Mouse (Mus musculus) heart, postnatal 10 days (tissue): ENCODE data around the gene Ntrk3. TPM values are rescaled to one million over a fixed set of nuclear protein-coding genes. Genes with fewer than 3 reads are reported as not detected.

Experiments used
- DNase-seq, 2 experiments: peaks; one replicate each; pipeline ENCODE4 v3.0.0; 2021
- intact Hi-C: fragments of 180-260 bp; cut with DNase I; formaldehyde crosslinking; loops from one replicate; pipeline ENCODE4 v1.15.1; 2025
- total RNA-seq, 2 experiments: library from RNA; stranded (reverse); gene quantifications; 2 replicates each; pipeline ENCODE4 v1.2.3; 2021

Ntrk3 gene
- total RNA-seq, 2 experiments from 2014 or later, result 3.0 to 6.3 TPM

GRCm38 (mm10) chr7:78546551-78546950 is 191.3 kb downstream of the Ntrk3 start:
- intact Hi-C loops, result no loop called here

GRCm38 (mm10) chr7:78542468-78542867 is 195.3 kb downstream of the Ntrk3 start:
- intact Hi-C loops, result no loop called here
- no peak for DNase-seq

More at GRCm38 (mm10) chr7:78546551-78546950, 191.3 kb downstream of the Ntrk3 start:
- DNase-seq, result no peak

- no peak for DNase-seq
- intact Hi-C loops, result no loop called here
Measured at GRCm38 (mm10) chr7:78530286-78530685, 207.5 kb downstream of the Ntrk3 start.

- intact Hi-C loops, result no loop called here
Measured at GRCm38 (mm10) chr7:78528008-78528407, 209.8 kb downstream of the Ntrk3 start.

GRCm38 (mm10) chr7:78527564-78527963 is 210.2 kb downstream of the Ntrk3 start:
- no peak for DNase-seq
- intact Hi-C loops, result no loop called here

More at GRCm38 (mm10) chr7:78528008-78528407, 209.8 kb downstream of the Ntrk3 start:
- no peak for DNase-seq

- DNase-seq, result peak in 1 of 2 experiments; percentile 11
- intact Hi-C loops, result no loop called here
Measured at GRCm38 (mm10) chr7:78520243-78520927, 217.4 kb downstream of the Ntrk3 start.

GRCm38 (mm10) chr7:78519689-78520088 is 218.1 kb downstream of the Ntrk3 start:
- intact Hi-C loops, result no loop called here

GRCm38 (mm10) chr7:78518760-78519363 is 218.9 kb downstream of the Ntrk3 start:
- intact Hi-C loops, result no loop called here

More at GRCm38 (mm10) chr7:78519689-78520088, 218.1 kb downstream of the Ntrk3 start:
- no peak for DNase-seq

GRCm38 (mm10) chr7:78515042-78515609 is 222.7 kb downstream of the Ntrk3 start:
- intact Hi-C loops, result no loop called here
- no peak for DNase-seq

More at GRCm38 (mm10) chr7:78518760-78519363, 218.9 kb downstream of the Ntrk3 start:
- DNase-seq, result peak; percentile 29 to 32

GRCm38 (mm10) chr7:78507032-78507611 is 230.7 kb downstream of the Ntrk3 start:
- intact Hi-C loops, result no loop called here
- peak in 1 of 2 experiments; percentile 12 for DNase-seq

GRCm38 (mm10) chr7:78500863-78501262 is 236.9 kb downstream of the Ntrk3 start:
- intact Hi-C loops, result no loop called here
- no peak for DNase-seq

GRCm38 (mm10) chr7:78499970-78500369 is 237.8 kb downstream of the Ntrk3 start:
- intact Hi-C loops, result no loop called here
- no peak for DNase-seq

GRCm38 (mm10) chr7:78498356-78498755 is 239.5 kb downstream of the Ntrk3 start:
- no peak for DNase-seq
- intact Hi-C loops, result no loop called here

GRCm38 (mm10) chr7:78497819-78498218 is 240.0 kb downstream of the Ntrk3 start:
- intact Hi-C loops, result no loop called here
- peak; percentile 18 to 30 for DNase-seq

- intact Hi-C loops, result no loop called here
Measured at GRCm38 (mm10) chr7:78493591-78493990, 244.2 kb downstream of the Ntrk3 start.

GRCm38 (mm10) chr7:78491176-78491575 is 246.6 kb downstream of the Ntrk3 start:
- intact Hi-C loops, result no loop called here
- DNase-seq, result no peak

More at GRCm38 (mm10) chr7:78493591-78493990, 244.2 kb downstream of the Ntrk3 start:
- DNase-seq, result no peak

- DNase-seq, result no peak
- intact Hi-C loops, result no loop called here
Measured at GRCm38 (mm10) chr7:78484290-78484689, 253.5 kb downstream of the Ntrk3 start.

GRCm38 (mm10) chr7:78483729-78484128 is 254.1 kb downstream of the Ntrk3 start:
- intact Hi-C loops, result no loop called here
- DNase-seq, result no peak

GRCm38 (mm10) chr7:78483061-78483460 is 254.8 kb downstream of the Ntrk3 start:
- intact Hi-C loops, result no loop called here

GRCm38 (mm10) chr7:78478881-78479280 is 258.9 kb downstream of the Ntrk3 start:
- peak; percentile 9 to 25 for DNase-seq
- intact Hi-C loops, result no loop called here

More at GRCm38 (mm10) chr7:78483061-78483460, 254.8 kb downstream of the Ntrk3 start:
- DNase-seq, result peak; percentile 53 to 64

- intact Hi-C loops, result no loop called here
- DNase-seq, result no peak
Measured at GRCm38 (mm10) chr7:78471755-78472154, 266.1 kb downstream of the Ntrk3 start.
